Mouse (Mus musculus) layer of hippocampus, adult 9-10 months (tissue): ENCODE results near the gene Mitf.

Experiments
- DNase-seq: peaks from one replicate; pipeline ENCODE4 v3.0.0; 2022; ENCODE audit warnings: low spot score

The Mitf gene

GRCm38 (mm10) chr6:97806781-97807743 lies at the start of gene Mitf:
Gene Mitf, plus strand, starts transcription at chr6:97807052.
- peak; percentile 94 for DNase-seq

GRCm38 (mm10) chr6:97757361-97757760 lies 49.5 kb upstream of the Mitf start:
- no peak for DNase-seq

- no peak for DNase-seq
Measured at GRCm38 (mm10) chr6:97758884-97759283, 48.0 kb upstream of the Mitf start.

GRCm38 (mm10) chr6:97759301-97759700 lies 47.6 kb upstream of the Mitf start:
- no peak for DNase-seq

- DNase-seq, result no peak
Measured at GRCm38 (mm10) chr6:97761326-97761725, 45.5 kb upstream of the Mitf start.

- DNase-seq, result no peak
Measured at GRCm38 (mm10) chr6:97763970-97764369, 42.9 kb upstream of the Mitf start.

- no peak for DNase-seq
Measured at GRCm38 (mm10) chr6:97767836-97768235, 39.0 kb upstream of the Mitf start.

GRCm38 (mm10) chr6:97769549-97769948 lies 37.3 kb upstream of the Mitf start:
- DNase-seq, result no peak

GRCm38 (mm10) chr6:97781316-97781715 lies 25.5 kb upstream of the Mitf start:
- DNase-seq, result no peak

- no peak for DNase-seq
Measured at GRCm38 (mm10) chr6:97782291-97782690, 24.6 kb upstream of the Mitf start.

GRCm38 (mm10) chr6:97786871-97787270 lies 20.0 kb upstream of the Mitf start:
- no peak for DNase-seq

GRCm38 (mm10) chr6:97788361-97788974 lies 18.4 kb upstream of the Mitf start:
- no peak for DNase-seq

- no peak for DNase-seq
Measured at GRCm38 (mm10) chr6:97789700-97790099, 17.2 kb upstream of the Mitf start.

- DNase-seq, result no peak
Measured at GRCm38 (mm10) chr6:97792104-97792503, 14.7 kb upstream of the Mitf start.

- no peak for DNase-seq
Measured at GRCm38 (mm10) chr6:97795175-97795574, 11.7 kb upstream of the Mitf start.

- DNase-seq, result no peak
Measured at GRCm38 (mm10) chr6:97800615-97801014, 6.2 kb upstream of the Mitf start.

- no peak for DNase-seq
Measured at GRCm38 (mm10) chr6:97806051-97806450, 801 bp upstream of the Mitf start.

GRCm38 (mm10) chr6:97814191-97814590 lies 7.3 kb downstream of the Mitf start:
- no peak for DNase-seq

- no peak for DNase-seq
Measured at GRCm38 (mm10) chr6:97815723-97816122, 8.9 kb downstream of the Mitf start.

GRCm38 (mm10) chr6:97816806-97817205 lies 10.0 kb downstream of the Mitf start:
- no peak for DNase-seq

GRCm38 (mm10) chr6:97818128-97818527 lies 11.3 kb downstream of the Mitf start:
- no peak for DNase-seq

GRCm38 (mm10) chr6:97818948-97819347 lies 12.1 kb downstream of the Mitf start:
- DNase-seq, result no peak

GRCm38 (mm10) chr6:97820505-97820904 lies 13.7 kb downstream of the Mitf start:
- no peak for DNase-seq
